Mouse (Mus musculus) brain, embryonic 14.5 days (tissue): ENCODE measurements around the gene Nup214. TPM values are rescaled to one million over a fixed set of nuclear protein-coding genes. Genes with fewer than 3 reads are reported as not detected.
A peak's percentile ranks its signal among the peaks of the same experiment; 100 is the strongest.

Experiments used
- DNase-seq: peaks from one replicate; pipeline ENCODE4 v3.0.0-alpha.2; 2011; ENCODE audit warnings: low read depth
- CTCF ChIP-seq: fragments of 200-500 bp; IDR thresholded peaks from 2 replicates; pipeline ENCODE4 v1.5.1; 2012; ENCODE audit warnings: inconsistent platforms, mild to moderate bottlenecking, moderate library complexity, borderline replicate concordance; ENCODE audit not compliant: insufficient read depth, insufficient read length; ENCODE audit errors: extremely low read depth
- POLR2A ChIP-seq: fragments of 200-500 bp; IDR thresholded peaks from 2 replicates; pipeline ENCODE4 v1.6.1; 2012; ENCODE audit warnings: mild to moderate bottlenecking, inconsistent platforms, borderline replicate concordance; ENCODE audit not compliant: poor library complexity, insufficient read depth, insufficient read length, severe bottlenecking; ENCODE audit errors: extremely low read depth
- polyA plus RNA-seq: library from polyadenylated mRNA; depleted of rRNA; stranded (reverse); fragments of >200 nt; gene quantifications from 2 replicates; pipeline ENCODE4 v1.2.3, GENCODE M21; 2012; rRNA removed

Gene Nup214
- 34.8 and 42.1 TPM in 2 replicates for polyA plus RNA-seq

- TF ChIP-seq POLR2A, result peak; percentile 27; the same call in 1 of the 2 replicates
- TF ChIP-seq CTCF, result no peak
- DNase-seq, result peak; percentile 100
Observed at GRCm38 (mm10) chr2:31974141-31974808, at the start of gene Nup214. Nup214 (plus strand) TSS chr2:31974436.

GRCm38 (mm10) chr2:31924811-31925210 is 49.4 kb upstream of the Nup214 start:
- TF ChIP-seq CTCF, result no peak
- no peak for DNase-seq

GRCm38 (mm10) chr2:31925936-31926335 is 48.3 kb upstream of the Nup214 start:
- no peak for DNase-seq

GRCm38 (mm10) chr2:31929664-31930063 is 44.6 kb upstream of the Nup214 start:
- no peak for DNase-seq
- no peak for TF ChIP-seq POLR2A
- no peak for TF ChIP-seq CTCF

More at GRCm38 (mm10) chr2:31925936-31926335, 48.3 kb upstream of the Nup214 start:
- no peak for TF ChIP-seq POLR2A
- no peak for TF ChIP-seq CTCF

GRCm38 (mm10) chr2:31934551-31934950 is 39.7 kb upstream of the Nup214 start:
- DNase-seq, result peak; percentile 41
- no peak for TF ChIP-seq POLR2A
- no peak for TF ChIP-seq CTCF

GRCm38 (mm10) chr2:31935054-31935453 is 39.2 kb upstream of the Nup214 start:
- DNase-seq, result no peak
- TF ChIP-seq POLR2A (no peak), CTCF (no peak)

- DNase-seq, result no peak
- no peak for TF ChIP-seq CTCF
- no peak for TF ChIP-seq POLR2A
Observed at GRCm38 (mm10) chr2:31938298-31938697, 35.9 kb upstream of the Nup214 start.

- DNase-seq, result no peak
- TF ChIP-seq CTCF, result no peak
- TF ChIP-seq POLR2A, result no peak
Observed at GRCm38 (mm10) chr2:31943011-31943410, 31.2 kb upstream of the Nup214 start.

- no peak for DNase-seq
Observed at GRCm38 (mm10) chr2:31945580-31945979, 28.7 kb upstream of the Nup214 start.

GRCm38 (mm10) chr2:31948392-31948791 is 25.8 kb upstream of the Nup214 start:
- TF ChIP-seq CTCF (no peak), POLR2A (no peak)
- no peak for DNase-seq

More at GRCm38 (mm10) chr2:31945580-31945979, 28.7 kb upstream of the Nup214 start:
- TF ChIP-seq CTCF (no peak), POLR2A (no peak)

GRCm38 (mm10) chr2:31948801-31949200 is 25.4 kb upstream of the Nup214 start:
- DNase-seq, result no peak
- TF ChIP-seq POLR2A (no peak), CTCF (no peak)

- TF ChIP-seq CTCF (peak; percentile 49; the same call in 1 of the 2 replicates), POLR2A (0 out of 2 replicates have a peak, but pooled peaks have one; percentile 16)
- DNase-seq, result peak; percentile 83
Observed at GRCm38 (mm10) chr2:31950058-31950871, 24.0 kb upstream of the Nup214 start, which contains the start of gene Aif1l. Aif1l (plus strand) TSS chr2:31950139.

- TF ChIP-seq CTCF (no peak), POLR2A (no peak)
- DNase-seq, result peak; percentile 47
Observed at GRCm38 (mm10) chr2:31950966-31951365, 23.3 kb upstream of the Nup214 start.
